Mouse (Mus musculus): ENCODE data around the gene Eif3d. TPM values are rescaled to one million over a fixed set of nuclear protein-coding genes. Genes with fewer than 3 reads are reported as not detected.

Gene Eif3d
- polyA plus RNA-seq, 1 experiment from 2014 or later, result 167 TPM

DNA sequence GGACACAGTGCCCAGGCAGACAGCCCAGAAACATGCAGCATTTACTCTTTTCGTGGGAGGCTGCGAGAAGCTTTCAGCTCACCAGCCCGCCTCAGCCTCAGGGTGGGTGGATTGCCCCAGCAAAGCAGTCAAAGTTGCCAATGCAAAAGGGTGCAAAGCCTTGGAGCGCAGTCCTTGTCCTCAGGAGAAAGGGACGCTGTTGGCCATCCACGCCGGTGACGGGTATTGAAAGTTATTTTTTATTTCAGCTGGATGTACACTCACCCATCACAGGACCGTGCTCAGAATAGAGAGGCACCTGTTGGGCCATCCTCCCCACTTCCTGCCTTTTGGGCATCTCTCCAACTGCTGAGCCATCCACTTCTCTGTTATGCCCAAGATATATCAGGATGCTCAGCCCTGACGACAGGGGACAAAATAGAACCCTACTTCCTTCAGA, 8.8 kb upstream of the Eif3d start:
- ATAC-seq (no peak), DNase-seq (ENCODE audit: low spot score) (no peak)
- H3K36me3 ChIP-seq (ENCODE audit: control insufficient read depth, insufficient read depth, low read length), result no peaks in the 10 kb centered on the region
- no peak overlapping the region for H3K4me2 ChIP-seq (ENCODE audit: low read length)
- WGBS, result 87% methylated on average over 10 of the region's 10 CpGs
- no peaks in the 10 kb centered on the region for H3K4me1 ChIP-seq (ENCODE audit: control insufficient read depth, insufficient read depth, low read length)
- H3K4me3 ChIP-seq (ENCODE audit: low read depth, low read length), result no peak overlapping the region
- H3K9ac ChIP-seq (ENCODE audit: low read length), result no peak overlapping the region
- no peaks in the 10 kb centered on the region for H3K27me3 ChIP-seq (replicated peaks; ENCODE audit: control insufficient read depth, insufficient read depth, low read length)
- no peak overlapping the region for H3K27ac ChIP-seq (ENCODE audit: low read depth, low read length)
- H3K9me3 ChIP-seq (replicated peaks; ENCODE audit: control insufficient read depth, low read length), result no peaks in the 10 kb centered on the region

DNA sequence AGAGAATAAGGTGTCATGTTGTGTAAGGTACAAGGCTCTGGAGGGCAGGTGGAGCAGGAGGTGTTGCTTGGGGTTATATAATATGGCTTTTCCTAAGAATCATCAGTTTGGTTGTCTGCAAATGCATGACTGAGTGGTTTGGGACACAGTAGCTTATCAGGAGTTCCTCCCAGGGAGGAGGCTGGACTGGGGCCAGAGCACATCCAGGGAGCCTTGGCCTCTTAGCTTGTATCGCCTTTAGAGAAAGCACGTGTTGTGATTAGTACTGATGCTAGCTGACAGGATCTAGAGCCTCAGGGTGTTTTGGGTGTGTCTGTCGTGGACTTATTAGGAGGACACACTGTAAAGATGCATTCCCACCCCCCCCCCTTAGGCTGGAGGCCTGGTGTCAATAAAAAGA, 7.0 kb upstream of the Eif3d start:
- no peaks in the 10 kb centered on the region for H3K36me3 ChIP-seq (ENCODE audit: control insufficient read depth, insufficient read depth, low read length)
- no peaks in the 10 kb centered on the region for H3K27me3 ChIP-seq (replicated peaks; ENCODE audit: control insufficient read depth, insufficient read depth, low read length)
- WGBS, result 63% methylated on average over 3 of the region's 3 CpGs
- H3K4me1 ChIP-seq (ENCODE audit: control insufficient read depth, insufficient read depth, low read length), result no peaks in the 10 kb centered on the region
- DNase-seq (ENCODE audit: low spot score) (no peak), ATAC-seq (no peak)
- H3K9ac ChIP-seq (ENCODE audit: low read length), result no peak overlapping the region
- H3K4me3 ChIP-seq (ENCODE audit: low read depth, low read length), result no peak overlapping the region
- H3K9me3 ChIP-seq (replicated peaks; ENCODE audit: control insufficient read depth, low read length), result no peaks in the 10 kb centered on the region
- H3K4me2 ChIP-seq (ENCODE audit: low read length), result no peak overlapping the region
- H3K27ac ChIP-seq (ENCODE audit: low read depth, low read length), result no peak overlapping the region

DNA sequence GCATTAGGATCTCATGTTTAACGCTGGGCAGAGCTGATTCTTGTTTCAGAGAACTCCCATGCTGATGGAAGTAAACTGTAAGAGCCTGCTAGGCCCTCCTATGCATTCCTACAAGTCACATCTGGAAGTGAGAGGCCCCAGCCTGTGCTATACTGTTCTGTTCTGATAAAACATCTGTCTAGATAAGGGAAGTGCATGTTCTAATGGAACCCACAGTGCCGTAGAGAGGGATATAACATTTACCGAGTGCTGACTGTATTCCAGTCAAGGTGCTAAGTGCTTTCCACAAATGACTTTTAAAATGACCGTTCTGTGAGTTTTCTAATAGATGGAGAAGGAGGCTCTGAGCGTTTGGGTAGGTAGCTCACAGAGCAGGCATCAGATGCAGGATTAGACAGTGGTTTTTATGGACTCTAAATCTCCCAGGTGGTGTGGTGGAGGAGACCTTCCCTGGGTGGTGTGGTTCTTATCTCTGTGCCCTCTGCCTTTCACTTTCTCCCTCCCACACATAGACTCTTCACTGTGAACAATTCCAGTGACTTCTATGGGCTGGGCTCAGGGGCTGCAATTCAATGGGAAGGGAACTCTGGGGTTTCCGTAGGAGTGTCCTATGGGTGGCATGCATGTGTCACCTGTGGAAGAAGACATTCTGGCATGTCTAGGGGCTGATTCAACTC, 3.7 kb upstream of the Eif3d start:
- ATAC-seq, result no peak
- H3K9me3 ChIP-seq (replicated peaks; ENCODE audit: control insufficient read depth, low read length), result no peaks in the 10 kb centered on the region
- 78% methylated on average over 6 of the region's 6 CpGs for WGBS
- H3K36me3 ChIP-seq (ENCODE audit: control insufficient read depth, insufficient read depth, low read length), result no peaks in the 10 kb centered on the region
- H3K4me3 ChIP-seq (ENCODE audit: low read depth, low read length), result no peak overlapping the region
- DNase-seq (ENCODE audit: low spot score), result no peak
- H3K4me1 ChIP-seq (ENCODE audit: control insufficient read depth, insufficient read depth, low read length), result peaks cover 11% of the 10 kb centered on the region
- H3K27me3 ChIP-seq (replicated peaks; ENCODE audit: control insufficient read depth, insufficient read depth, low read length), result no peaks in the 10 kb centered on the region
- no peak overlapping the region for H3K27ac ChIP-seq (ENCODE audit: low read depth, low read length)
- H3K4me2 ChIP-seq (ENCODE audit: low read length), result no peak overlapping the region
- H3K9ac ChIP-seq (ENCODE audit: low read length), result no peak overlapping the region

DNA sequence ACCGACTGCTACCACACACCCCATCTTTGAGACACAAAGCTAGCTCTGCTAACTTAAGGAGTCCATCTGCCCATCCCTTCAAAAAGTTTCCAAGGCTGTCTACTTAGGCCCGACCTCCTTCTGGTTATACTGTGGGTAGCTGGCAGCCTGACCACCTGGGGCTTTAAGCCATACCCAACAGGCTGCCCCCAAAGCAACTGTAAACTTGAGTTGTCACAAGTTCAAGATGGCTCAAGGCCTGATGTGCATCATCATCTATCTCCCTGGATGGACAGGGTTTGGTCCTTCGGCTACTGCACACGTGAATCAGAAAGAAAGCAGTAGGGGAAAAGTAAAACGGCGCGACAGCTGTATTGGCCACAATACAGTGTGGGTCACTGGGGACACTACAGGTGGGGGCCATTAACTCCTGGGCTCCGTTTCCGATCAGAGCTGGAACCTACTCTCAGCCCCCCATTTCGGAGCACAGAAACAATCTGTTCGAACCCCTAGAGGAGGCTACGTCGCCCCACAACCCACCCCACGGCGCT, 608 bp downstream of the Eif3d start:
- Histone ChIP-seq H3K4me3 (ENCODE audit: low read depth, low read length) (peak overlapping the region; percentile 89), H3K27me3 (replicated peaks; ENCODE audit: control insufficient read depth, insufficient read depth, low read length) (no peaks in the 10 kb centered on the region), H3K4me1 (ENCODE audit: control insufficient read depth, insufficient read depth, low read length) (peaks cover 14% of the 10 kb centered on the region), H3K36me3 (ENCODE audit: control insufficient read depth, insufficient read depth, low read length) (peaks cover 35% of the 10 kb centered on the region), H3K9ac (ENCODE audit: low read length) (peak overlapping the region; percentile 97), H3K4me2 (ENCODE audit: low read length) (peak overlapping the region; percentile 98), H3K9me3 (replicated peaks; ENCODE audit: control insufficient read depth, low read length) (no peaks in the 10 kb centered on the region), H3K27ac (ENCODE audit: low read depth, low read length) (peak overlapping the region; percentile 99)
- no peak for ATAC-seq
- DNase-seq (ENCODE audit: low spot score), result no peak
- 3% methylated on average over 15 of the region's 15 CpGs for WGBS

DNA sequence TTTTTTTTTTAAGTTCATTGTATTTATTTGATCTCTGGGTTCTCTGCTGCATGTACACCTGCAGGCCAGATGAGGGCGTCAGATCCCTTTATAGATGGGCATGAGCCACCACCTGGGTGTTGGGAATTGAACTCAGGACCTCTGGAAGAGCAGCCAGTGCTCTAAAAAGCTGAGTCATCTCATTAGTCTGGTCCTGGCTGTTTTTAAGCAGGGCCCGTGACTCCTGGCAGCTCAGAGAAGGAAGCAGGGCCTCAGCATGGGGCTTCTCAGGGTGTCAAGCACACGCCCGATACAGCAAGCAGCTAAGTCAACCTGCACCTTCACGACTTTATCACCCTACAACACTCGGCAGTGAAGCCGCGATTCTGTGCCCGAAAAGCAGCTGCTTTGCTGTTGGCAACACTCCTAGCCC, 5.5 kb downstream of the Eif3d start:
- ATAC-seq (no peak), DNase-seq (ENCODE audit: low spot score) (no peak)
- H3K9me3 ChIP-seq (replicated peaks; ENCODE audit: control insufficient read depth, low read length), result no peaks in the 10 kb centered on the region
- no peak overlapping the region for H3K27ac ChIP-seq (ENCODE audit: low read depth, low read length)
- WGBS, result 86% methylated on average over 9 of the region's 9 CpGs
- H3K36me3 ChIP-seq (ENCODE audit: control insufficient read depth, insufficient read depth, low read length), result peaks cover 84% of the 10 kb centered on the region
- peaks cover 10% of the 10 kb centered on the region for H3K4me1 ChIP-seq (ENCODE audit: control insufficient read depth, insufficient read depth, low read length)
- no peak overlapping the region for H3K9ac ChIP-seq (ENCODE audit: low read length)
- no peak overlapping the region for H3K4me2 ChIP-seq (ENCODE audit: low read length)
- no peak overlapping the region for H3K4me3 ChIP-seq (ENCODE audit: low read depth, low read length)
- no peaks in the 10 kb centered on the region for H3K27me3 ChIP-seq (replicated peaks; ENCODE audit: control insufficient read depth, insufficient read depth, low read length)

DNA sequence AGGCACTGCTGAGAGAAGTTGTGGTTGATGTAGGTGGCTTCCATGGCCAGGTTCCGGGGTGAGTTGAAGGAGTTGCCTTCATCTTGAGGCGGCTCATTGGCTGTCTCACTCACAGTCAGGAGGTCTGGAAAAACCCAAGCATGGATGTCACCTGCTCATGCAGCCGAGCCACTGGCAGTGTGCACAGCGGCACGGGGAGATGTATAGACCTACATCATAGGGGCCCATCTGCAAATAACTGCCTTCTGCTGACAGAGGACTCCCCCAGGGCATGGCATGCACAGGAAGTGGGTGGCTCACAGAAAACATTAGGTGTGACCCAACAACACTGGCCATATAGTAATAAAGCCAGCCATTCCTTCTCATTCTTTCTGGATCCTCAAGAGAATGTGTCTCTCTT, 8.2 kb downstream of the Eif3d start:
- Histone ChIP-seq H3K9ac (ENCODE audit: low read length) (no peak overlapping the region), H3K27me3 (replicated peaks; ENCODE audit: control insufficient read depth, insufficient read depth, low read length) (no peaks in the 10 kb centered on the region), H3K4me1 (ENCODE audit: control insufficient read depth, insufficient read depth, low read length) (no peaks in the 10 kb centered on the region), H3K4me2 (ENCODE audit: low read length) (no peak overlapping the region), H3K4me3 (ENCODE audit: low read depth, low read length) (no peak overlapping the region), H3K36me3 (ENCODE audit: control insufficient read depth, insufficient read depth, low read length) (peaks cover 95% of the 10 kb centered on the region), H3K9me3 (replicated peaks; ENCODE audit: control insufficient read depth, low read length) (no peaks in the 10 kb centered on the region), H3K27ac (ENCODE audit: low read depth, low read length) (no peak overlapping the region)
- DNase-seq (ENCODE audit: low spot score) (no peak), ATAC-seq (no peak)
- WGBS, result 97% methylated on average over 5 of the region's 5 CpGs

DNA sequence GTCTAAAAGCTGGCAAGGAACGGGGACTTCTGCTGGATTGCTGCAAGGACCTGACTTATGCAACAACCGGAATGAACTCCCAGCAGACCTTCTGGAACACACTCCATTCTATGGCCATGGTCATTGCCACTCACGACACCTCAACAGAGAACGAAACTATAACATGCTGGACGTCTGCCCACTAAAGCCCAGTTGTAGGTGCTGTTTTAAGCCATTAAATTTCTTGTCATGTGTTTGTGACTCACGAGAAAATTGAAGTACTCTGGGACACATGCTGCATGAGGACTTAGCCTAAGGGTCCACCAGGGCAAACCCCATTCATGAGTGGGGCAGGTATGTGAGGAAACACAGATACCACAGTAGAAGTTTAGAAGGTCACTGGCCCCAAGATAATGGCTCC, 9.9 kb downstream of the Eif3d start:
- H3K27me3 ChIP-seq (replicated peaks; ENCODE audit: control insufficient read depth, insufficient read depth, low read length), result no peaks in the 10 kb centered on the region
- WGBS, result 86% methylated on average over 6 of the region's 6 CpGs
- peaks cover 78% of the 10 kb centered on the region for H3K36me3 ChIP-seq (ENCODE audit: control insufficient read depth, insufficient read depth, low read length)
- peaks cover 7% of the 10 kb centered on the region for H3K4me1 ChIP-seq (ENCODE audit: control insufficient read depth, insufficient read depth, low read length)
- no peaks in the 10 kb centered on the region for H3K9me3 ChIP-seq (replicated peaks; ENCODE audit: control insufficient read depth, low read length)
- ATAC-seq (no peak), DNase-seq (ENCODE audit: low spot score) (no peak)
- H3K4me2 ChIP-seq (ENCODE audit: low read length), result no peak overlapping the region
- H3K9ac ChIP-seq (ENCODE audit: low read length), result no peak overlapping the region
- H3K27ac ChIP-seq (ENCODE audit: low read depth, low read length), result no peak overlapping the region
- no peak overlapping the region for H3K4me3 ChIP-seq (ENCODE audit: low read depth, low read length)

DNA sequence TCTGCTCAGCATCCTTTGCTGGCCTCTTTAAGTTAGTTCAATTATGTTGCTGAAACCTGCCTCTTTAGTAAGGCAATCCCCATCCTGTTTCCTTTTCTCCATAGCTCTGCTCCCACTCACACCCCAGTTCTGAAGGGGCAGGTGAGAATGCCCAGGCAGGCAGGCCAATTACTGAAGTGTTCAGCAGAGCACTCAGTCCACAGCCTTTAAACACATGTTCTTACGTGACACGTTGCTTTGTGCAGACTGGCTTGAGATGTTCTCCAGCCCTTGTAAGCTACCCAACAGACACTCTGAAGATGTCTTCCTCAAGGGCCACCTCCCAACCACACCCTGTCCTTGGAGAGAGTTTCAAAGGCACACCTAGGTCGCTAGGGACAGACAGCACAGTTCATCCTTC, 12.5 kb downstream of the Eif3d start:
- Histone ChIP-seq H3K27ac (ENCODE audit: low read depth, low read length) (no peak overlapping the region), H3K9ac (ENCODE audit: low read length) (no peak overlapping the region), H3K4me2 (ENCODE audit: low read length) (no peak overlapping the region), H3K4me1 (ENCODE audit: control insufficient read depth, insufficient read depth, low read length) (peaks cover 11% of the 10 kb centered on the region), H3K9me3 (replicated peaks; ENCODE audit: control insufficient read depth, low read length) (no peaks in the 10 kb centered on the region), H3K36me3 (ENCODE audit: control insufficient read depth, insufficient read depth, low read length) (peaks cover 56% of the 10 kb centered on the region), H3K4me3 (ENCODE audit: low read depth, low read length) (no peak overlapping the region), H3K27me3 (replicated peaks; ENCODE audit: control insufficient read depth, insufficient read depth, low read length) (no peaks in the 10 kb centered on the region)
- WGBS, result 66% methylated on average over 3 of the region's 3 CpGs
- no peak for DNase-seq (ENCODE audit: low spot score)
- no peak for ATAC-seq

DNA sequence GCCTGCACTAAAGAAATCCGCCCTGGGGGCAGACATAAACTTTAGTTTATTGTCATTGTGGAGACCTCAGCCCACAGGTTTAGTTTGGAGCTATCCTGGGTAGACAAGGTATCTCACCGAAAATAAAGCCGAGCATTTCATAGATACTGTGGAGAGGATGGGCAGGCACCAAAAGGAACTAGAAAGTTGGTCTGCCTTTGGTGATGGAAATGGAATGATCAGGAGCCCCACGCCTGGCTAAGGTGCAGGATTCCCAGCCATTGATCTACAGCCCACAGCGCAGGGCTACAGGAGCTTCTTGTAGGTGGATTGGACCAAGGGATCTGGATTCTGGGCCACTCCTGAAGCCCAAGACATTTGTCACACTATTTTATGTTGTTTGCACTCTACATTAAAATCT, 13.0 kb downstream of the Eif3d start:
- H3K9ac ChIP-seq (ENCODE audit: low read length), result no peak overlapping the region
- DNase-seq (ENCODE audit: low spot score), result no peak
- no peak overlapping the region for H3K4me2 ChIP-seq (ENCODE audit: low read length)
- ATAC-seq, result no peak
- H3K4me1 ChIP-seq (ENCODE audit: control insufficient read depth, insufficient read depth, low read length), result peaks cover 11% of the 10 kb centered on the region
- H3K27me3 ChIP-seq (replicated peaks; ENCODE audit: control insufficient read depth, insufficient read depth, low read length), result no peaks in the 10 kb centered on the region
- H3K36me3 ChIP-seq (ENCODE audit: control insufficient read depth, insufficient read depth, low read length), result peaks cover 56% of the 10 kb centered on the region
- H3K4me3 ChIP-seq (ENCODE audit: low read depth, low read length), result no peak overlapping the region
- WGBS, result 43% methylated on average over 5 of the region's 5 CpGs
- H3K27ac ChIP-seq (ENCODE audit: low read depth, low read length), result no peak overlapping the region
- no peaks in the 10 kb centered on the region for H3K9me3 ChIP-seq (replicated peaks; ENCODE audit: control insufficient read depth, low read length)
